Mouse (Mus musculus) MEL (cell line): ENCODE results near the gene Itpripl2. TPM values are rescaled to one million over a fixed set of nuclear protein-coding genes. Genes with fewer than 3 reads are reported as not detected.

Source experiments
- DNase-seq: peaks from one replicate; pipeline ENCODE4 v3.0.0; 2011; ENCODE audit warnings: low read depth, low spot score
- H3K27ac ChIP-seq: 2 replicates; pipeline ENCODE4 v1.5.1; 2012; ENCODE audit warnings: low read depth, mild to moderate bottlenecking, control low read depth, low read length, moderate library complexity; ENCODE audit not compliant: control insufficient read depth
- H3K27me3 ChIP-seq, 2 experiments: fragments of 150-350 bp in 1 of 2; sonication (generic) in 1 of 2; 2 replicates each; pipeline ENCODE4 v1.6.1; 2012; ENCODE audit warnings: low read length in 2 of 2, mild to moderate bottlenecking in 2 of 2, improper control_type of control experiment in 1 of 2, moderate library complexity in 1 of 2; ENCODE audit not compliant: insufficient read depth in 2 of 2, control insufficient read depth in 1 of 2
- H3K36me3 ChIP-seq, 2 experiments: 2 replicates each; pipeline ENCODE4 v1.6.1; 2012 to 2014; ENCODE audit warnings: low read length in 2 of 2, improper control_type of control experiment in 1 of 2, inconsistent platforms in 1 of 2, mild to moderate bottlenecking in 1 of 2; ENCODE audit not compliant: insufficient read depth in 2 of 2, control insufficient read depth in 1 of 2
- H3K4me1 ChIP-seq, 2 experiments: fragments of 150-350 bp in 1 of 2; sonication (generic) in 1 of 2; 2 replicates each; pipeline ENCODE4 v1.6.1; 2012; ENCODE audit warnings: low read length in 2 of 2, improper control_type of control experiment in 1 of 2, mild to moderate bottlenecking in 1 of 2; ENCODE audit not compliant: insufficient read depth in 2 of 2, control insufficient read depth in 1 of 2
- H3K4me3 ChIP-seq, 2 experiments: fragments of 150-350 bp in 1 of 2; sonication (generic) in 1 of 2; 2 replicates each; pipeline ENCODE4 v1.5.1; 2012; ENCODE audit warnings: low read depth in 2 of 2, low read length in 2 of 2, mild to moderate bottlenecking in 2 of 2, moderate library complexity in 2 of 2, control low read depth in 1 of 2, improper control_type of control experiment in 1 of 2; ENCODE audit not compliant: control insufficient read depth in 1 of 2, insufficient read depth in 1 of 2
- H3K79me2 ChIP-seq: 2 replicates; pipeline ENCODE4 v1.6.1; 2012; ENCODE audit warnings: mild to moderate bottlenecking, low read length, moderate library complexity; ENCODE audit not compliant: control insufficient read depth, poor library complexity, insufficient read depth
- H3K9ac ChIP-seq: 2 replicates; pipeline ENCODE4 v1.6.1; 2012; ENCODE audit warnings: low read depth, mild to moderate bottlenecking, control low read depth, low read length, moderate library complexity; ENCODE audit not compliant: control insufficient read depth, poor library complexity, severe bottlenecking
- H3K9me3 ChIP-seq: fragments of 150-350 bp; sonication (generic); replicated peaks from 2 replicates; pipeline ENCODE4 v1.6.1; 2012; ENCODE audit warnings: mild to moderate bottlenecking, low read length, improper control_type of control experiment, moderate library complexity; ENCODE audit not compliant: insufficient read depth
- BHLHE40 ChIP-seq: IDR thresholded peaks from 2 replicates; pipeline ENCODE4 v1.6.1; 2012; ENCODE audit warnings: low read depth, mild to moderate bottlenecking, inconsistent platforms, low read length, improper control_type of control experiment, borderline replicate concordance
- CHD1 ChIP-seq: IDR thresholded peaks from 2 replicates; pipeline ENCODE4 v1.6.1; 2012; ENCODE audit warnings: low read depth, mild to moderate bottlenecking, inconsistent platforms, low read length, improper control_type of control experiment
- E2F4 ChIP-seq: IDR thresholded peaks from 2 replicates; pipeline ENCODE4 v1.6.1; 2011; ENCODE audit warnings: low read depth, low read length, improper control_type of control experiment, borderline replicate concordance
- EP300 ChIP-seq, 2 experiments: IDR thresholded peaks; 2 replicates each; pipeline ENCODE4 v1.6.1; 2011; ENCODE audit warnings: improper control_type of control experiment in 2 of 2, low read length in 2 of 2, low read depth in 1 of 2, mild to moderate bottlenecking in 1 of 2
- ETS1 ChIP-seq: IDR thresholded peaks from 2 replicates; pipeline ENCODE4 v1.6.1; 2012; ENCODE audit warnings: low read depth, mild to moderate bottlenecking, inconsistent platforms, low read length, improper control_type of control experiment, moderate library complexity
- GABPA ChIP-seq: IDR thresholded peaks from 2 replicates; pipeline ENCODE4 v1.6.1; 2012; ENCODE audit warnings: low read depth, mild to moderate bottlenecking, inconsistent platforms, low read length, improper control_type of control experiment, moderate library complexity
- HCFC1 ChIP-seq: IDR thresholded peaks from 2 replicates; pipeline ENCODE4 v1.6.1; 2012; ENCODE audit warnings: low read depth, mild to moderate bottlenecking, inconsistent platforms, low read length, improper control_type of control experiment, moderate library complexity
- JUND ChIP-seq: IDR thresholded peaks from 2 replicates; pipeline ENCODE4 v1.6.1; 2011; ENCODE audit warnings: low read depth, mild to moderate bottlenecking, improper control_type of control experiment, low read length
- MAX ChIP-seq: IDR thresholded peaks from 2 replicates; pipeline ENCODE4 v1.6.1; 2011; ENCODE audit warnings: low read length, improper control_type of control experiment
- MAZ ChIP-seq: IDR thresholded peaks from 2 replicates; pipeline ENCODE4 v1.6.1; 2012; ENCODE audit warnings: low read depth, mild to moderate bottlenecking, inconsistent platforms, low read length, improper control_type of control experiment
- MXI1 ChIP-seq: IDR thresholded peaks from 2 replicates; pipeline ENCODE4 v1.6.1; 2011; ENCODE audit warnings: mild to moderate bottlenecking, low read depth, low read length, improper control_type of control experiment
- MYB ChIP-seq: IDR thresholded peaks from 2 replicates; pipeline ENCODE4 v1.6.1; 2011; ENCODE audit warnings: mild to moderate bottlenecking, low read depth, low read length, improper control_type of control experiment
- POLR2AphosphoS5 ChIP-seq: IDR thresholded peaks from 2 replicates; pipeline ENCODE4 v1.6.1; 2012; ENCODE audit warnings: low read depth, borderline replicate concordance, mild to moderate bottlenecking, inconsistent platforms, low read length, moderate library complexity, mixed read lengths
- RCOR1 ChIP-seq: IDR thresholded peaks from 2 replicates; pipeline ENCODE4 v1.6.1; 2012; ENCODE audit warnings: low read depth, mild to moderate bottlenecking, inconsistent platforms, low read length, improper control_type of control experiment
- SMC3 ChIP-seq: IDR thresholded peaks from 2 replicates; pipeline ENCODE4 v1.6.1; 2011; ENCODE audit warnings: low read depth, low read length, improper control_type of control experiment
- TAL1 ChIP-seq: IDR thresholded peaks from 2 replicates; pipeline ENCODE4 v1.6.1; 2012; ENCODE audit warnings: mild to moderate bottlenecking, inconsistent platforms, low read length, moderate library complexity, mixed read lengths
- TCF12 ChIP-seq: IDR thresholded peaks from 2 replicates; pipeline ENCODE4 v1.6.1; 2014; ENCODE audit warnings: low read depth, mild to moderate bottlenecking, inconsistent platforms, low read length, improper control_type of control experiment, moderate library complexity
- UBTF ChIP-seq: IDR thresholded peaks from 2 replicates; pipeline ENCODE4 v1.6.1; 2012; ENCODE audit warnings: low read depth, mild to moderate bottlenecking, inconsistent platforms, low read length, improper control_type of control experiment, moderate library complexity, borderline replicate concordance; ENCODE audit not compliant: insufficient read depth
- USF2 ChIP-seq, 2 experiments: IDR thresholded peaks; 2 replicates each; pipeline ENCODE4 v1.6.1; 2011 to 2012; ENCODE audit warnings: improper control_type of control experiment in 2 of 2, low read length in 2 of 2, borderline replicate concordance in 1 of 2, inconsistent platforms in 1 of 2, low read depth in 1 of 2, mild to moderate bottlenecking in 1 of 2; ENCODE audit not compliant: insufficient read depth in 1 of 2
- ZC3H11A ChIP-seq: IDR thresholded peaks from 2 replicates; pipeline ENCODE4 v1.6.1; 2012; ENCODE audit warnings: low read depth, mild to moderate bottlenecking, inconsistent platforms, low read length, improper control_type of control experiment
- ZKSCAN1 ChIP-seq: IDR thresholded peaks from 2 replicates; pipeline ENCODE4 v1.6.1; 2012; ENCODE audit warnings: low read depth, mild to moderate bottlenecking, inconsistent platforms, low read length, improper control_type of control experiment, moderate library complexity
- ZMIZ1 ChIP-seq: IDR thresholded peaks from 2 replicates; pipeline ENCODE4 v1.6.1; 2012; ENCODE audit warnings: low read depth, mild to moderate bottlenecking, inconsistent platforms, low read length, improper control_type of control experiment, moderate library complexity
- polyA plus RNA-seq, 2 experiments: library from polyadenylated mRNA; stranded (reverse) in 1 of 2; unstranded in 1 of 2; fragments of >175 nt in 1 of 2; fragments of >200 nt in 1 of 2; gene quantifications; 2 replicates each; pipeline versions ENCODE4 v1.2.1 to v1.2.4; 2012; ENCODE audit warnings: low replicate concordance in 2 of 2, low read depth in 1 of 2; ENCODE audit not compliant: insufficient read length in 2 of 2, insufficient read depth in 1 of 2, missing spikeins in 1 of 2
- total RNA-seq: library from RNA; depleted of rRNA; stranded (reverse); fragments of 300-350 nt; gene quantifications from 2 replicates; pipeline ENCODE4 v1.2.3, GENCODE M21; 2012

The Itpripl2 gene
- total and polyA plus RNA-seq, 3 experiments = 4.3 to 4.8 TPM; not detected in 1

DNA sequence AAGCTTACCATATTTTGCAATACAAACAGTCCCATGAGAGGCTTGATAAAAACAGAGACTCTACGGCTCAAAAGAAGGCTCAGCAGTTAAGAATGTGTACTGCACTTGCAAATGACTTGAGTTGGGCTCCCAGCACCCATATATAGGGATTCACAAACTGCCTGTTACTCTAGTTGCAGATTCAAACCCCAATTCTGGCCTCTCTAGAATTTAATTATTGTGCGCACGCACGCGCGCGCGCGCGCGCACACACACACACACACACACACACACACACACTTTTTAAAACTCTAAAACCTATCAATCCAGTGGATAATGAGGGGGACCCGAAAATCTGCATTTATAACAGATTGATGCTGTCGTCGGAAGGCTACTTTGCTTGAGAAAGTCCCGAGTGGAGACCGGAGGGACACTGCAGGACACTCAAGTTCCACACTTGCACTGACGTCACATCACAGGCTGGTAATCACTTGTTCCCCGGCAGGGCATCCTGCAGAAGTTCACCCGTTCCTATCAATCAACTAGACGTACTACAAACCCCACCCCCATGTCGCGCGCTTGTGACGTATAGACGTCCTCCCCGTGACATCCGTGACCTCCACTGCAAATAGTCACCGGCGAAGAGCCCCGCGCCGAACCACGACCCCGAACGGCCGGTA, 40.9 kb upstream of the Itpripl2 start (continued):
- TF ChIP-seq JUND (no peak), USF2 (IDR thresholded peaks at IDR 0.05; ENCODE audit: borderline replicate concordance in 1 of 2, insufficient read depth in 1 of 2, low read depth in 1 of 2, low read length in 2 of 2) (0 out of 4 replicates have a peak, but pooled peaks of 1 of the 2 experiments have one; percentile 18), BHLHE40 (0 out of 2 replicates have a peak, but pooled peaks have one; percentile 18), E2F4 (0 out of 2 replicates have a peak, but pooled peaks have one; percentile 21), MXI1 (no peak; the same call in 1 of the 2 replicates), CHD1 (no peak), MAZ (peak; percentile 22; the same call in 1 of the 2 replicates), GABPA (peak; percentile 59; the same call in 1 of the 2 replicates), ZKSCAN1 (no peak), ETS1 (peak; percentile 64), MAX (no peak; the same call in 1 of the 2 replicates), SMC3 (no peak), POLR2AphosphoS5 (no peak), HCFC1 (peak; percentile 77; the same call in 1 of the 2 replicates), UBTF (no peak)

DNA sequence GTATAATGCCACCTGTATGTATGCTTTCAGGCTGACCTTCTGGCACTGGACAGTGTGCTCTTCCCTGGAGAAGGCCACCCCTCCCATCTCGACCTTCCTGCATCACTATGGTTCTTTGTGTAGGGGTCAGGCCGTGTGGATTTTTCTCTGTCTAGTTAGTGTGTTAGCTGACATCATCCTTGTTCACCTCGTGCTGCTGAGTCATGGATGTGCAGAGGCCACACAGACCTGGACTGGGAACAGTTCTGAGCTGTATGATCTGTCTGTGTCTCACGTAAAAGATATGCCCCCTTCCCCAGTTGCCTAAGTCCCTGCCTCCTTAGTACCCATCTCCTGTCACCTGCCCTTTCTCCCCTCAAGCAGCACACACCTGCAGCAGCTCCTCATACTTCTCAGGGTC, 35.2 kb upstream of the Itpripl2 start:
- Histone ChIP-seq H3K27ac (no peak overlapping the region), H3K36me3 (no peaks in the 10 kb centered on the region; a peak in 1 of 4 replicates), H3K4me1 (0 out of 4 replicates have a peak, but pooled peaks cover 0 to under 1% of the 10 kb centered on the region in 2 experiments), H3K9me3 (no peaks in the 10 kb centered on the region), H3K9ac (no peak overlapping the region), H3K27me3 (no peaks in the 10 kb centered on the region), H3K4me3 (no peak overlapping the region), H3K79me2 (no peaks in the 10 kb centered on the region)
- no peak for DNase-seq
- TF ChIP-seq ZC3H11A (no peak), TCF12 (no peak), ZKSCAN1 (no peak), E2F4 (no peak), MYB (no peak), ZMIZ1 (no peak), SMC3 (no peak), MXI1 (no peak), TAL1 (no peak), USF2 (IDR thresholded peaks at IDR 0.05; ENCODE audit: borderline replicate concordance in 1 of 2, insufficient read depth in 1 of 2, low read depth in 1 of 2, low read length in 2 of 2) (no peak), EP300 (IDR thresholded peaks at IDR 0.05; ENCODE audit: low read depth in 1 of 2, low read length in 2 of 2) (no peak), RCOR1 (no peak)
